Mouse (Mus musculus) spleen, adult 12 weeks (tissue): ENCODE results near the gene Slco3a1.

Experiments
- DNase-seq: peaks from one replicate; pipeline ENCODE4 v3.0.0; 2022; ENCODE audit warnings: low spot score

Slco3a1 gene

DNA sequence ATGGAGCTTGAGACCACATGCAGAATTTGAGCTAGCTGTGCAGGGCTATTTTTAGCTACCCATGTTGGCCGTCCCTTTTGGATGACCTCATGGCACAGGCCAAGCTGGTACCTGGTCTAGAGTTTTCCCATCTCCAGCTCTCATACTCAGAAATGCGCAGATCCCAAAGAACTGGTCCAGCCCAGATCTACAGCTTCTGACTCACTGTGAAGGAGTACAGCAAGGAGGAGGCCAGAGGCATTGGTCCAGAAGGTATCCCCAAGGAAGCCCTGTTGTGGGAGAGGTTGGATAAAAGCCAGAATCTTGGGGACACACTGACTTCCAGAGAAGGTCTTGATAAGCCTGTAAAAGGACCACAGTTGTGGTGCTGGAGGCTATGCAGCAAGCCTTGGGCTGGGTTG, 172.7 kb downstream of the Slco3a1 start:
- no peak for DNase-seq

DNA sequence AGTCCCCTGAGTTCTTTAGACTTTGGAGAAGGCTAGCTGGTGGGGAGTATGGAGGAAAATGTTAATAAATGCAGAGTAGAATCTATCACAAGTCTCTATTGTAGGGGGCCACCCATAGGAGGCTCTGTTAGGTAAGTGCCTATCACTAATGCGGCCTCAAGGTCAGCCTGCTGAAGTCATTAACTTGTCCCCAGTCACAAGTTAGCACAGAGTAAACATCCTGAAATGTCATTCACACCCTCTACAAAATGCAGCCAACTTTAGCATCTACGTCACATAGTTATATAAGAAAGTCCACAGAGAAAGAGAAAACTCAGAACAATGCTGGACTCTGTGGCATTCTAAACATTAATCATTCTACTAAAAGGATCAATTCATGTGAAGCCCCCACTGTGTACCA, 173.5 kb downstream of the Slco3a1 start:
- DNase-seq: no peak

DNA sequence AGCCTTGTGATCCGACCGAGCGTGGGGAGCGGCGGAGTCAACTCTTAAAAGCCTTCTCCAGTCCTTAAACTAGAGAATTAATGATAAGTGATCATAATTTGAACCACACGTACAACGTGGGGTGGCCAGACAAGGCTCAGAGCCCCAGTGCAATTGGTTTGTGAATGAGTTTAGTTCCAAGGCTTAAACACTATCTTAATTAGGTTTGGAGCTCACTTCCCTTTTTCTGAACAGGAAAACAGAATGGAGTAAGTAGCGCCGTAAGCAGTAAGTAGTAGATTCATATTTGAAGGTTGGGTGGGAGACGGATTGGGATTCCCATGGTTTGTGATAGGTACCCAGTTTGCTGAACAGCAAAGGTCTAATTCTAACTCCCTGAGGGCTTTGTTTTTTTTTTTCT, 176.7 kb downstream of the Slco3a1 start:
- DNase-seq: no peak

DNA sequence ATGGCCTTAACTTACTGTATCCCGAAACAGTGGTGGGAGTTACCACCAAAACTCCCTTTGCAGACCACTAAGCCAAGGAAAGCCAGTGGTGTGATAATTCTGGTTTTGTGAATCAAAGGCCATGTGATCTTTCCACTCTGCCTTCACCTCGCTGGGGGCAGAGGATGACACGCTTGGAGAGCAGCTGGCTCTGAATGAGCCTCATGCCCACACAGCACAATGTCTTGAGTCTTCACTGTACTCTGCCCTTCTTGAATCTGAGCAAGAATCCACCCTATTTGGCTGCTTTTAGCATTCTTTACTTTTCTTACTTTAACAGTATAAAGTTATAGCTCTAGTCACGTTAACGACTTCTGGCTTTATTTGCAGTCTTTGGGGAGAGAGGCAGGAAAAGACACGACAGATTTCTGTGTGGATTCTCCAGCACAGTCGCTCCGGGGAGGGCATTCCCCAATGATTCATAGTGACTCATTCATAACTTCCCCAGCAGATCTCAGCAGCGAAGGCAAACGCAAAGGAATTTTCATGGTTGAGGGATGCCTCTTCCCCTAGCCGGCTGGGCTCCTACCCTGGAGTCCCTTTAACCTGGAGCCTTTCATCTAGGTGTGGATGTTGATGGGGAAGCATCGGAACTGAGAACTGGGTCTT, 178.1 kb downstream of the Slco3a1 start:
- DNase-seq: no peak

DNA sequence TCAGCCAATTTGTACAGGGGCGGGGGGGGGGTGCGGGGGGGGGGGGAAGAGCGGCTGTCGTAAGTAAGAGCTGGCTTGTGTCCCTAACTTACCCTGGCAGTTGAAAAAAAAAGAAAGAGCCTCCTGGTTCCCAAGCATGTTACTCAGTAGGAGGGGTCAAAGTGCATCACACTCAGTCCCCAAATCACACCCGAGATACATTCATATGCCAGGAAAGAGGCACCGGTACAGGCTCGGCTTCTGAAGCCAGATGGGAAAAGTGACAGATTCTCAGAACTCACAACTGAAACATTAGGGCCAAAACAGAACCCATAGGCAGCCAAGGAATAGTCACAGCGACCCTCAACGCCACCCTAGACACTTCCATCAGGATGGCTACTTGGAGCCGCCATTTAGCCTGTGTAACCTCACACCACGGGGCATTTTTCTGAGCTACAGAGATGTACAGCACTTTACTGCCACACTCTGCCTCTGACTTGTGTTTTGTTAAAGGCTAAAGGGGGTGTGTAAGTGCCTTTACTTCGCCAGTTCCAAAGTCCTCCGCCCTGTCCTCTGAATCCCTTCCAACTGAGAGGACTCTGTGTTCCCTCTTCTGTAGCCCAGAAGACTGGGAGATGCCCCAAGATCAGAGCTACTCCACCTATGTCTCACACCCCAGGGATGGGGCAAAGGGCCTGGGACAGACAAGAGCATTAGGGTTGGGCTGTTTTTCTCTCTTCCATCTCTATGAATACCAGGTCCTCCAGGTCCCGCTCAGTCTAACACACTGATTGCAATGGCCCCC, 179.2 kb downstream of the Slco3a1 start:
- DNase-seq: no peak

DNA sequence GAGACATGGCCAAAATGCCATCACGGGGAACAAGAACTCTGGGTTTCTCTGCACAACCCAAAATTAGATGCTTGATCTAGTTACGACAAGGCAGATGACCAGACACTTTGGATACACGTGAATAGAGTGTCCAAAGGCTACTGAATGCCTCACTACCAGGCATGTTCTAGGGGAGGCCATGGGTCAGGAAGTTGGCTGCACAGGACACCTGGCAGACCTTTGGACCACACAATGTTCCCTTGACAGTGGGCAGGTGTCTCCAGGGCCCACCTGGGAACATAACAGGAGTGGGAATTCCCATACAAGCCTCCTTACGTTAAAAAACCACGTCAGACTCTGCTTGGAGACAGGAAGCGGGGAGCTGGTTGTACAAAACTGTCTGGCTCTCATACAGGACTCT, 181.5 kb downstream of the Slco3a1 start:
- DNase-seq: no peak

DNA sequence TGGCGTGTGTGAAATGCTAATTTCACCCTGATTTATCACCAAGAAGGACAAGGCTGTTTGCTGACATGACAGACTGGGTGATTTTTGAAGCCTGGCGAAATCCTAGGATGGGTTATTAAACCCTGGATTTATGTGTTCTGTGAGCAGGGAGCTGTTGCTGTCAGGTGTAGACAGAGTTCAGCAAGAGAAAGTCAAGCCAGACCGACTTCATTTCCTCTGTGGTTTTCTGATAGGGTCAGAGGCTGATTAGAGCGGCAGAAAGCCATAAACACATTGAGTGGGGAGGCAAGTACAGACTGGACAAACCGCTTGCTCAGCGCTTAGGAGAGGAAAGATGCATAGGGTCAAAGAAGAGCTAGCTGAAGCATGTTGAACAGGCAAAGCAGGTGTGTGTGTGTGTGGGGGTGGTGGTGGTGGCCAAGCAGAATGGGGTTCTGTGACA, 182.4 kb downstream of the Slco3a1 start:
- DNase-seq: no peak

DNA sequence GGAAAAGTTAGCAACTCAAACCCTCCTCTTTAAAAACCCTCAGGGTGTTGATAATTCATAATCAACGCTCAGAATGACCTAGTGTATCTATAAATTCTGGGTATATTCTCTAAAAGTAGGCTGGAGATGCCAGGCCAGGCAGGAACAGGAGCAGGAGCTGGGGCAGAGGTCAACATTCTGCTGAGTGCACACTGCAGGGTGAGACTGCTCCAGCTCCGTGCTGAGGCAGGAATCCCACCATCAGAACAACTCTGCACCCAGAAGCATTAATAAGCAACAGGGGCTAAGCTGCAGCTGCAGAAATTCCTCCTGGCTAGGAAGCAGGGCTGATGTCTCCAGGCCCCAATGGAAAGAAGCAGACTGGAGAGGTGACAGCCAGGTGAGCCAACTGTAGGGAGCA, 182.9 kb downstream of the Slco3a1 start:
- no peak for DNase-seq

DNA sequence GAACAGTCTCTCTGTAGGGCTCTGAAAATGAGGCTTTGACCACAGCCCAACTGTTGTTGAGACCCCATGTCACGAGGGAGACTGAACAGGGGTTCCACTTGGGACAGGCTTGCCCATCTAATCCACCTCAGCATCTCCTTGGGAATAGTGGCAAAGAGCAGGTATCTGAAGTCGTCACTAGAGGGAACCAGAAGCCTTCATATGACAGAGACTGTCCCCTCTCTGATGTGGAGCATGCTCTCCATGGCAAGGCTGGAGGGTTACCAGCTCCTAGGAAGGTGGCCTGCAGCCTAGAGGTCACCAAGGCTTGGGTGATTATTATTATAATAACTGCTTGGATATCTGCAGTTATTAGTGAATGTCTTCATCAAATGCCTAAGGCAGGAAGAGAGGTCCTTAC, 183.4 kb downstream of the Slco3a1 start:
- DNase-seq: no peak

DNA sequence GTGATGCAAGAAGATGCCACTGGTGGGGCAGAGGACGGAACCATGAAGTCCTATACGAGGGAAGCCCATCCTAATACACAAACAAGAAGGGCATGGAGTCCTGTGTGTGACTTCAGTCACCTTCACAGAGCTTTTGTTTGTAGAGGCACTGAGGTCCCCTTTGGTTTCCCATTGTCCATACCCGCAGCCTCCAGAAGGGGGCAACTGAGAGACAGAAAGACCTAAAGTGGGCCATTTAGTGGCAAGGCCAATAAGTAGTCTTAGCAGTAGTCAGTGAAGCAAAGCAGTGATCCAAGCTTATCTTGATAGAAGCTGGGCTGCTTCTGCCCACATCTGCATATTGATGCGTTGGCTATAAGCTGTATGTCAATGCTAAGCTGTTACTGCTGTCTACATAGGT, 184.9 kb downstream of the Slco3a1 start:
- DNase-seq: no peak

DNA sequence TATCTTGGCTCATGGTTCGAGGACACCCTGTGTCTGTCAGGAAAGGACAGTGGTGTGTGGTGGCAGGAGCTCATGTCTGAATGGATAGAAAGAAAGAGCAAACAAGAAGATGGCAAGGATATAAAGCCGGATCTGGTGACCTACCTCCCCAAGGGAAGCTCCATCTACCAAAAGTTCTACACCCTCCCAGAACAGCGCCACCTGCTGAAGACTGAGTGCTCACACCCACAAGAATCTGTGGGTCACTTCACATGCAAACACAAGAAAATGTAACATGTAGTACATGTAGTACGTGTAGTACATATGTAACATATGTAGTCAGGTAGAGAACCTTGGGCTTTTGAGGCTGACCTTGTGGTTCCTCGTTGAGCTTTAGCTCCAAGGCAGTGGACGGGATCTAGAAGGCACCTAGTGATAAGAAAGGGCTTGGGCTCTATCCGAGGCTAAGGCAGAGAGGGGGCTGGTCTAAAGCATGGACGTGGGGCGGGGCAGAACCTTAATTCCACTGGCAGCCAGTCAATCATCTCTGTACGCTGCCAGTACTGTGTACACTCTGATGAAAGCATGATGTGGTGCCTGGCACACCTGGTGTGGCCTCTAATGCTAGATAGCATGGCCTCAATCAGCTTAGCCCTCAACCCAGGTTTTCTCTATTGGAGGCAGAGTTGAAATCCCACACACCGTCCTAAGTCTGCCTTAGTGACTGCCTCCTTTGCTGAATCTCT, 186.2 kb downstream of the Slco3a1 start:
- no peak for DNase-seq

DNA sequence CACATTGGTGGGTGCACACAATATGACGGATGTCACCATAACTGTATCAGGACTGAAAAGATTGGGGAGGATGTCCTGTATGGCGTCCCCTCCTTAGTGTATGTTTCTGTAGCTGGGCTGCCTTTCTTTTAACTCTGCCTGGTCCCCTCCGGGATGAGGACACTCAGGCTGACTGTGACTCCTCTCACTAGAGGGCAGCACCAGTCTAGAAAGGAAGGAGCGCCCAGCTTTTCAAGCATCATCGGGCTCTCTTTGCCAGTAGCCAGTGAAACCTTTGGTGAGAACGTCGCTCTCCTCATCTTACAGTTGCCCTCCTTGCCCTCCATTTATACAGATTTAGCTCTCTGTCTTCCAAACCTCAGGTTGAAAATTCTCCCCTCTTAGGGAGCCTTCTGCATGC, 187.2 kb downstream of the Slco3a1 start:
- DNase-seq: no peak

DNA sequence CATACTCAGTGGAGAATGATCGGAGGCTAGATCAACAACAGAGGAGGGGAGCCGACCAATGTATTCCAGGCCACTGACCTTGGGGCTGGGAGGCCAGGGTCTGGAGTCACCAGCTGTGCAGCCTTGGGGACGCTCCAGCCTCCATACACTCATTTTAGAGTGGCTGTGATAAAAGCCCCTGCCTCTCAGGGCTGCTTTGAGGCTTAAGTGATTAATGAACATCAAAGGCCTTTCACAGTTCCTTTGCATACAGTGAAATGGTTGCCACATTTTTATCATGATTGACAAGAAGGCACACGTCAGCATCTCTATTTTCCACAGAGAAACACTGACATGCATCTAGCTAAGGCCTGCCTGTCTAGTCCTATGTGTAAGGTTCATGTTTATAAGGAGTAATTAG, 189.0 kb downstream of the Slco3a1 start:
- no peak for DNase-seq

DNA sequence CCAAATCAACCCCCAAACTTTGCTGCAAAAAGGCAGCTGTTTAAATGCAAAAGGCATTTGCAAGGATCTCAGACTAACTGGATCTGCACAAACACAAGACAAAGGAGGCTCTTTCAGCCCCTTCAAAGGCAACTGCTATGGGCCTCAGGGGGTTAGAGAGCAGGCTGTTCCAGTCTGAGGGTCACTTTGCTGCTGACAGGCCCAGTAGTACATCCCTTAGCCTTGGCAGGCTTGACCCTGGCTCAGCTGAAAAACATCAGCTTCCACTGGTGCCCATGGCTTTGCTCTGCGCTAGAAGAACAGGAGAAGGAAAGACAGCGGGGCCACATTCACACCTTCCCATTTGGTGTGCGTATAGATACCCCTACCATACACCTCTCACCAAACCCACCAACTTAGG, 189.6 kb downstream of the Slco3a1 start:
- DNase-seq: no peak

DNA sequence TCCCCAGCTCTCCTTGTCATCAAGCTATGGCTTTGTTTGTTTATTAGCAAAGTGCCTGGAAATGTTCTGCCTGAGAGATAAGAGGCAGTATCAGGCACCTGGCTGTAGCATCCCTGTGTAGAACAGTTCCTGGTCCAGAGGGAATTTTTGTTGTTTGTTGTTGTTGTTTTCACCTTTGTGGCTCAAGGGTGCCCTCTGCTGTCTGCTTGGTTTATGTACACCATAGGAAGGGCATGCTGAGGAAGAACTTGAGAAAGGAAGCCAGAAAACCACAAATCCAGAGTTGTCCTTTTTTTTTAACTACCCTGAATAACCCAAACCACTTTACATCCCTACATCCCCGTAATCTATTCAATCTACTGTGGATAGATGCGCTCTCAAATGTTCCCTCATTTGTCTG, 191.1 kb downstream of the Slco3a1 start:
- no peak for DNase-seq

DNA sequence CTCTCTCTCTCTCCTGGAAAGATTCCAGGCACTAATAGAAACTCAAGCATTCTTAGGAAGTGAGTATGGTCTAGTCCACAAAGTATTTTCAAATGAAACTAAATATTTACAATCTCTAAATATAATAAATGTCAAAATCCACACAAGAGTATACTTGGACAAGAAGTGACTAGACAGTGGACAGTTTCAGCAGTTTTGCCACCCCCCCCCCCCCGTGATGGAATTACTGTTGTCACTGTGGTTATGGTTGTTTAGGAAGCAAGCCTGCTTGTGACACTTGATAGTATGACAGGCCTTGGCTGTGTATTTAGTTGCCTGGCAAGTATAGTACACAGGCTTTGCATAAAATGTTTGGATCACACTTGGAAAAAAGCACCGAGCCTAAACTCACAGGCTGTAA, 192.9 kb downstream of the Slco3a1 start:
- DNase-seq: no peak

DNA sequence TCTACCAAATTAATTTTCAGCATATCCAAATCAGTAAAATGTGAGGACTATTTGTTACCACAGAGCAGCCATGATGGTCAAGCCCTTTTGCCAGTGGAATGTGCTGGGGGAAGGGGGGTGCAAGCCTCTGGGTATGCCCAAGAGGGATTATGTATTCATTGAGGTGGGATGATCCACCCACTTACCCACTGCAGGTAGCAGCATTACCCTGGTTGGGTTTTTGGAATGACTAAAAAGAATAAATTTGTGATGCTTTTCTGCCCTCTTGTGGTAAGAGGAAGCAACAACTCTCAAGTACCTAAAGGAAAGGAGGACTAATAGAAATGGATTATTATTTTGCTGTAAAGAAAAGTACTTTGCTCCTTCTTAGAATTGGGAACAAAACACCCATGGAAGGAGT, 197.6 kb downstream of the Slco3a1 start:
- no peak for DNase-seq

DNA sequence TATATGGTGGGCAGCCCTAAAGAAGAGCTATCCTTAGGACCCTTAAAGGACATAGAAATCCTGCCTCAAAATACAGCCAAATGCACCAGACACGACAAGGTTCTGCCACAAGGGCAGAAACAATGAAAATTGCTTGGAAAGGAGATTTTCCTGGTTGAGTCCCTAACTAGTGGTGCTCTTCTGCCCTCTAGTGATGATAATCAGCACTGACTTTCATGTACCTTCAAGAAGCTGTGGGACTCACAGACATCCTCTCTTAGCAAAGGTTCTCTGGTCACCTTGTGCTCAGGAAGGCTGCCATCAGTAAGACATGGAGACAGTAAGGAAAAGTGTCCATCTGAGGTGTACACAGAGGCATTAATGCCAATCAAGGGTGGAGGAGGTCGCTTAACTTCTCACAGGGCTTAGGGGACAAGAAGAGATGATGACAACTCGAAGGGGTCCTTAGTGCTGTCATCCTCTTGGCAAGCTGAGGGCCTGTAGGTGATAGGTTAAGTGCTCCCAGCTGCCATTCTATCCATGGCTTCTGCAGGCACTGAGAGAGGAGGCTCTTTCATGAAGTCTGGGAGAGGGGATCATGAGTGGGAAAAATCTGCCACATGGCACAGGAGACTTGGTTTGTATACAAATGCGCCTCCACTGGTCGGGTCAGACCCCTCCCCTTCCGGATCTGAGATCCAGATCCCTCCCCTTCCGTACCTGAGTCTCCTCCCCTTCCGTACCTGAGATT, 199.9 kb downstream of the Slco3a1 start:
- DNase-seq: no peak

DNA sequence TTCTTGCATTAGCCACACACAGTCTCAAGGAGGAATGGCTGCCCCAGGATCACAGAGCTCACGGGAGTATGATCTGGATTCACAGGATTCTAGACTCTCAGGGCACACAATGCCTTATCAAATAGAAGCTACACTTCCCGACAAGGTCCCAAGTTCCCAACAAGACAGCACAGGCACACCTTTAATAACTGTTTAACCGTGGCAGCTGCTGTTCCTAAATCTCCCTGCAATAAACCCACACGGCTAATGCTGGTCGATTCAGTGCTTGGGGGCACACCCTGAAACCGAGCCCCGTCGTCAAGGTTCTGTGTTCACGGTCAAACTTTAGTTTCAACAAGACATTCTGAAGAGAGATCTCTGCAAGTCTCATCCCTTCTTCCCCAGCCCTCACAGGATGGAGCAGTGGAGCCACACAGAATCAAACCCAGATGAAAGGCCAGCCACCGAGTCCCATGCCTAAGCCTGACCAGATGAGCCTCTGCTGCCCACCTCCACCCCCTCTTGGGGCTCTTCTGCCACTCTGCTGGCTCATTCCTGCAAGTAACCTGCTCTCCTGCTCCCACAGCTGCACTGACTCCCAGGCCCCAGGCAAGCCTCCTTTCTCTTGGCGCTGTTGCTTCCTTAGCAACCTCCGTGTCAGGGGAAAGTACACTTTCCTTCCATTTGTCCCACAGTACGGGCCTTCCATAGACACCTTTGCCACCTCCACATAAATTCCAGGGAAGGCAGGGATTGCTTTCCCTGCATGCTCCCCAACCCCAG, 200.7 kb downstream of the Slco3a1 start:
- no peak for DNase-seq

DNA sequence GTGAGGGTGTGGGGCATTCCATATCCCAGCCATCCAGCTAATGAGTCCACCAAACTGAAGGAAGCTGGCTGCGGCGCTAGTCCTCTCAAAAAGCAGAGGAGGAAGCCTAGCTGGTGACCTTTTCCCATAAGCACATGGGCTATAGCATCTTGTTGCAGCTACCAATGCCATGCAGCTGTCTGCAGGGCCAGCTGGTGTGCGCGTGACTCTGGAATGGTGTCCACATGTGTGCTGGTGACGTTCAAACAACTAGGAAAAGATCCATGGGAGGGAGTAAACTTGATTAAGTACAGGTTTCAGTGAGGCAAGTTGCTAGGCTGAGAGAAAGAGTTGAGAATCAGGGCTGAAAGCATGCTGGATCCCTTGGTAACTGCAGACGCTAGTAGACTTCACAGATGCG, 201.3 kb downstream of the Slco3a1 start:
- DNase-seq: no peak

DNA sequence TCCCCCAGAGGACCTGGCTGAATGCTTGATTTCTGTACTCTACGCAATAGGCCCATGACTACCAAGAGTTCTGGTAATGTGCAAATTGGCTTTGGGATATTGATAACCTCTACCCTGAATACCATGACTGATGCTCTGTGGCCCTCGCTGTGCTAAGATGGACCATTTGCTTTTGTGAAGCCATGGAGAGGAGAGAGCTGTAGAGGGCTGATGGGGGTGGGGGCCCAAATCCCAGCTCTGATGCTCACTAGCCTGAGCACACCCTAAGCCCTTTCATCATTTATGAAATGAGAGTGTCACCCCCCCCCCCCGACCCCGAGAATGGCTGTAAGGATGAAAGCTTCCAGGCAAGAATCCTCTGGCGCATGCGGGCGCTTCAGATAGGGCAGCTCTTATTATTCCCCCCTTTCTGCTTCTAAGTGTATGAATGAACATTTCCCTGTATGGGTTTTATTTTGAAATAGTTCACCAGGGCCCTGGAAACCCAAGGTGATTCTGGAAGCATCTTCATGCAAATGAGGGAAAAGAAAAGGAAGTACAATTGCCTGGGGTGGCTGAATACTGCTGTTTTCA, 206.2 kb downstream of the Slco3a1 start:
- DNase-seq: no peak
